Mouse (Mus musculus): ENCODE measurements around the gene Dnph1. TPM values are rescaled to one million over a fixed set of nuclear protein-coding genes. Genes with fewer than 3 reads are reported as not detected.

Dnph1 gene
- total RNA-seq, 2 experiments from 2014 or later: 4.2 to 5.0 TPM

- intact Hi-C loops (cut with DNase I): no loop called here
- peak overlapping the region; percentile 91 for H3K4me3 ChIP-seq
- H3K27ac ChIP-seq: peak overlapping the region; percentile 84
- no peak for TF ChIP-seq CTCF (IDR thresholded peaks at IDR 0.05)
- DNase-seq (ENCODE audit: extremely low spot score in 1 of 2, low spot score in 2 of 2): no peak
Measured at GRCm38 (mm10) chr17:46546591-46546990, 50.1 kb downstream of the Dnph1 start.

GRCm38 (mm10) chr17:46546995-46547394 lies 50.5 kb downstream of the Dnph1 start:
- no peak overlapping the region for H3K27ac ChIP-seq
- intact Hi-C loops (cut with DNase I): no loop called here
- no peak overlapping the region; the same call in 1 of the 2 replicates for H3K4me3 ChIP-seq
- no peak for DNase-seq (ENCODE audit: extremely low spot score in 1 of 2, low spot score in 2 of 2)
- TF ChIP-seq CTCF (IDR thresholded peaks at IDR 0.05): no peak

GRCm38 (mm10) chr17:46547923-46548322 lies 51.4 kb downstream of the Dnph1 start:
- H3K4me3 ChIP-seq: no peak overlapping the region
- no peak for DNase-seq (ENCODE audit: extremely low spot score in 1 of 2, low spot score in 2 of 2)
- no peak for TF ChIP-seq CTCF (IDR thresholded peaks at IDR 0.05)
- no peak overlapping the region for H3K27ac ChIP-seq
- intact Hi-C loops (cut with DNase I): no loop called here

- H3K4me3 ChIP-seq: no peak overlapping the region
- intact Hi-C loops (cut with DNase I): no loop called here
- no peak for TF ChIP-seq CTCF (IDR thresholded peaks at IDR 0.05)
- no peak overlapping the region for H3K27ac ChIP-seq
- peak in 1 of 2 experiments; percentile 8 for DNase-seq (ENCODE audit: extremely low spot score in 1 of 2, low spot score in 2 of 2)
Measured at GRCm38 (mm10) chr17:46548741-46549140, 52.2 kb downstream of the Dnph1 start.

GRCm38 (mm10) chr17:46549193-46549592 lies 52.7 kb downstream of the Dnph1 start:
- Histone ChIP-seq H3K4me3 (no peak overlapping the region), H3K27ac (no peak overlapping the region)
- intact Hi-C loops (cut with DNase I): no loop called here
- peak in 1 of 2 experiments; percentile 54 for DNase-seq (ENCODE audit: extremely low spot score in 1 of 2, low spot score in 2 of 2)
- TF ChIP-seq CTCF (IDR thresholded peaks at IDR 0.05): peak; percentile 55

Other genes starting within 250 kb of the Dnph1 start
- 10 to 100 TPM; 38.1 to 40.4 TPM for gene Polr1c, start 248.7 kb upstream of the Dnph1 start, total RNA-seq (2021)
- 10 to 100 TPM; 85.5 to 87.6 TPM for gene Yipf3, start 248.6 kb upstream of the Dnph1 start, total RNA-seq (2021)
- gene Lrrc73, start 243.2 kb upstream of the Dnph1 start, total RNA-seq (2021): 10 to 100 TPM; 63.4 to 63.7 TPM
- 10 to 100 TPM; 38.4 to 60.3 TPM for gene Tjap1, start 213.7 kb upstream of the Dnph1 start, total RNA-seq (2021)
- gene Dlk2, start 199.3 kb upstream of the Dnph1 start, total RNA-seq (2021): 10 to 100 TPM; 66.1 to 82.1 TPM
- gene Abcc10, start 168.4 kb upstream of the Dnph1 start, total RNA-seq (2021): 10 to 100 TPM; 10.0 to 11.5 TPM
- gene Zfp318, start 113.0 kb upstream of the Dnph1 start, total RNA-seq (2021): 10 to 100 TPM; 56.7 to 69.5 TPM
- gene Crip3, start 67.8 kb upstream of the Dnph1 start, total RNA-seq (2021): 1 to 10 TPM; 5.2 to 5.8 TPM
- gene Slc22a7, start 58.3 kb upstream of the Dnph1 start, total RNA-seq (2021): under 1 TPM; 0.25 to 0.75 TPM
- gene Ttbk1, start 9.0 kb upstream of the Dnph1 start, total RNA-seq (2021): 100 to 1,000 TPM; 136 to 148 TPM
- gene Cul9, start 49.7 kb downstream of the Dnph1 start, total RNA-seq (2021): 10 to 100 TPM; 66.6 to 70.1 TPM
- 10 to 100 TPM; 57.0 to 74.2 TPM for gene Srf, start 59.5 kb downstream of the Dnph1 start, total RNA-seq (2021)
- gene Ptk7, start 132.8 kb downstream of the Dnph1 start, total RNA-seq (2021): 1 to 10 TPM; 8.3 to 9.4 TPM
- 10 to 100 TPM; 21.9 to 24.4 TPM for gene Klc4, start 149.3 kb downstream of the Dnph1 start, total RNA-seq (2021)
- 10 to 100 TPM; 49.1 to 53.2 TPM for gene Mrpl2, start 149.5 kb downstream of the Dnph1 start, total RNA-seq (2021)
- gene Cul7, start 153.6 kb downstream of the Dnph1 start, total RNA-seq (2021): 10 to 100 TPM; 25.9 to 30.0 TPM
- gene Rrp36, start 177.6 kb downstream of the Dnph1 start, total RNA-seq (2021): 10 to 100 TPM; 14.9 to 15.7 TPM
- gene Mea1, start 182.1 kb downstream of the Dnph1 start, total RNA-seq (2021): 100 to 1,000 TPM; 114 to 122 TPM
- 100 to 1,000 TPM; 195 to 200 TPM for gene Klhdc3, start 184.2 kb downstream of the Dnph1 start, total RNA-seq (2021)
- gene Ppp2r5d, start 208.4 kb downstream of the Dnph1 start, total RNA-seq (2021): 10 to 100 TPM; 79.5 to 83.9 TPM
- gene Pex6, start 214.8 kb downstream of the Dnph1 start, total RNA-seq (2021): 10 to 100 TPM; 54.6 to 55.5 TPM
- gene Gnmt, start 232.5 kb downstream of the Dnph1 start, total RNA-seq (2021): 1 to 10 TPM in 1 of 2 experiments, under 1 TPM in 1; 0.70 to 2.1 TPM